Mouse (Mus musculus) thymus, postnatal 4 days (tissue): ENCODE results near the gene C1ql2.

Experiments
- DNase-seq: peaks from one replicate; pipeline ENCODE4 v3.0.0; 2021

C1ql2 gene

DNA sequence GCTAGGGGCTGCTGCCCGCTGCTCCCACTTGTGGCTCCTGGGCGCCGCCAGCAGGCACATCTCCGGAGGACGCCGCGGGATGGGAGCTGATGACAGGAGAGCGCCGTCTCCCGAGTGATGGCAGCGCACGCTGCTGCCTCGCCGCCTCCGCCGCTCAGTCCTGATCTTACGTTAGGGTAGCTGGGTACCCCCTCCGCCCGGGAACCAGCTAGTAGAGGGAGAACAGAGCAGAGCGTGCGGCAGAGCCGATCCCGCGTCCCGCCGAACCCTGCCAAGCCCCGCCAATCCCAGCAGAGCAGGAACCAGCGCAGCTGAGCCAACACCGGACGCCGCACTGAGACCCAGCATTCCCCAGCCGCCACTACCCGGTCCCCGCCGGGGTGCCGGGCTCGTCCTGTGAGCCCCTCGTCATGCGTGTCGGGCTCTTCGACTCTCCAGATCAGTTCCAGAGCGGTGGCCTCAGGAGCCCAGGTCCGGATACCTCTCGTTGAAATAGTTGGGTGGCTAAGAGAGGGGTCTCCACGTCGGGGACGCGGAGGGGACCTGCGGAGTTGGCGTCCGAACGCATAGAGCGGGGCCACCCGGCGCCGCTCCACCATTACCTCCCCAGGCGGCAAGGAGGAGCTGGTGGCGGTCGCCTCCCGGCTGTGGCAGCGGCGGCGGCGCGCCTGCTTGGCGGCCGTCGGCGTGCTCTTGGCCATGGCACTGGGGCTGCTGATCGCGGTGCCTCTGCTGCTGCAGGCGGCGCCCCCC lies at the start of gene C1ql2:
TSS of gene C1ql2 (plus strand) at position 164 of the 753 bp plus-strand sequence.
- peak; percentile 15 for DNase-seq

- DNase-seq = no peak
Measured at GRCm38 (mm10) chr1:120291709-120292108, 48.7 kb upstream of the C1ql2 start.

DNA sequence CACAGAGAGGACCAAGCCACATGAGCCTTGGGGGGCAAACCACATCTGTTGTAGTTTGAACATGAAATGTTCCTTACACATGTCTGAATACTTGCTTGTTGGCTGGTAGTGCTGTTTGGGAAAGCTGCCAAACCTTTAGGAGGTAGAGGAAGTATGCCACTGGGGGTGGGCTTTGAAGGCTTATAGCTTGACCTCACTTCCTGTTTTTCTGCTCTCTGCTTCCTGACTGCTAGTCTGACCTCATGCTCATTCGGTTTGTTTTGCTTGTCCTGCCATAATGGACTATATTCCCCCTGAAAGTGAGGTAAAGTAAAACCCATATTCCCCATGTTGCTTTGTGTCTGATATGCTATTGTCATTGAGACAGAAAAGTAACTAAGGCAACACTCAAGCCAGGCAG lies 46.6 kb upstream of the C1ql2 start:
- DNase-seq = no peak

- no peak for DNase-seq
Measured at GRCm38 (mm10) chr1:120296936-120297335, 43.4 kb upstream of the C1ql2 start.

DNA sequence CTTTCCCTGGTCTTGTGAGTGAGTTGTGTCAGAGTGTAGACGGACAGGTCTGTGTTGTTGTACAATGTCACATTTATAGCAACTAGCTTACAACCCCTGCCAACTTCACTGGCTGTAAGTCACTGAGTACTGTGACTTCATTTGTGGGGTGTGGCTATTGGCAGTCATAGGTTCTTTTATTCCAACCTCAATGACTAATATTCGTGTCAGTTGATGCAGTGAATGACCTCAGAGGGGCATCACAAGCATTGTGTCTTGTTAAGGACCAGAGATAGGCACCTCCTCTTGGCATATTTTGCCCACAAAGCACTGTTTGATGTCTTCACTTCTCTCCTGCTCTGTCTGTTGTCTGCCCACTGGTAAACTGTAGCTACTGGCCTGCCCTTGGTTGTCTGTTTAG lies 34.6 kb upstream of the C1ql2 start:
- DNase-seq = no peak

- DNase-seq = no peak
Measured at GRCm38 (mm10) chr1:120321270-120322021, 18.9 kb upstream of the C1ql2 start.

- DNase-seq = no peak
Measured at GRCm38 (mm10) chr1:120323131-120323561, 17.2 kb upstream of the C1ql2 start.

DNA sequence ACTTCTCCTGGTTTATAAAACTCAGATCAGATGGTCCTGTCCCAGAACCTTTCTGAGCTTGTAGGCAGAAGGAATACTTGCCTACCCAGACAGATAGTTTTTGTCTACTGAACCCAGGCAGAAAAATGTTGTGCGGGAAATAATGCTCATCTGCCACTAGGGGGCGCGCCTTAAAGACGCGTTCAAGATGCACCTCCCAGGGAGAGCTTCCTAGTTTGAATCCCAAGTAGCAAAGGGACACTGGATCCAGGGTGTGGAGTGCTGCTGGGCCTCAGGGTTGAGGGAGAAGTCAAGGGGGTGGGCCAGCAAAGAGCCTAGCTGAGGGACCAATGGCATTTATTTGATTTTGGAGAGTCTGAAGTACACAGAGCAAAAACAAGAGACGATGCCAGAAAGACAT lies 12.7 kb upstream of the C1ql2 start:
- peak; percentile 57 for DNase-seq

- no peak for DNase-seq
Measured at GRCm38 (mm10) chr1:120328212-120328611, 12.2 kb upstream of the C1ql2 start.

DNA sequence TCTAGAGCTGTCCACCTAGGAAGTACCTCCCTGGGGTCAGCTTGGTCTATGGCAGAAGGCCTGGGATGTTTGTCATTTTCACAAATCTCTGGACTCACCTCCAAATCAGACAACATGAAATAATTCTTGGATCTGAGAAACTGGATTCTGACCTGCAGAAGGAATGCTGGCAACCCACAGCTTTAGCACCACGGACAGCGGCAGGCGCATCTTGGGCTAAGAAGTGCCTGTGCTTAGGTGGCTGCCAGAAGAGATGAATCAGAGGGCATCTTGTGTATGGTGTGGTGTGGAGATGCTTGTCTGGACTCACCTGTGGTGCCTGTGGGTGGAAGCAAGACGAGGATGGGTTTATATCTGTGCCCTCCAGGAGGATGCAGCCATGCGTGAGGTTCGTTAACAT lies 8.5 kb upstream of the C1ql2 start:
- peak; percentile 40 for DNase-seq

GRCm38 (mm10) chr1:120337970-120338369 lies 2.4 kb upstream of the C1ql2 start:
- DNase-seq = peak; percentile 21

GRCm38 (mm10) chr1:120341172-120341675 lies 842 bp downstream of the C1ql2 start:
- DNase-seq = peak; percentile 10

- DNase-seq = no peak
Measured at GRCm38 (mm10) chr1:120341811-120342370, 1.5 kb downstream of the C1ql2 start.

DNA sequence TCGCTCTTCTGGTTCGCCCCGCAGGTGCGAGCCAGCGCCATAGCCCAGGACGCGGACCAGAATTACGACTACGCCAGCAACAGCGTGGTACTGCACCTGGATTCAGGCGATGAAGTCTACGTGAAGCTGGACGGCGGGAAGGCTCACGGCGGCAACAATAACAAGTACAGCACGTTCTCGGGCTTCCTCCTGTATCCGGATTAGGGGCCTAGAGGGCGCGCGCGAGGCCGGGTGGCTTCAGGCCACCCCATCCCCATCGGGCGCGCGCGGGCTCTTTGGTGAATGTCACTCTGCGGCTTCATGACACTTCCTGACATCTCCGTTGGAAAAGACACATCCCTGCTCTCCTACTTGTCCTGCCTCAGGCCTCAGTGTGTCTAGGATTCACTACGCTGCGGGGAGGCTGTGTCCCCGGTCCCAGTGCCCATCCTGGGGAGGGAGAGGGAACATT lies 2.0 kb downstream of the C1ql2 start:
- peak; percentile 64 for DNase-seq

- no peak for DNase-seq
Measured at GRCm38 (mm10) chr1:120345001-120345400, 4.6 kb downstream of the C1ql2 start.

- DNase-seq = no peak
Measured at GRCm38 (mm10) chr1:120354387-120354786, 14.0 kb downstream of the C1ql2 start.

- no peak for DNase-seq
Measured at GRCm38 (mm10) chr1:120357371-120358274, 17.2 kb downstream of the C1ql2 start.

DNA sequence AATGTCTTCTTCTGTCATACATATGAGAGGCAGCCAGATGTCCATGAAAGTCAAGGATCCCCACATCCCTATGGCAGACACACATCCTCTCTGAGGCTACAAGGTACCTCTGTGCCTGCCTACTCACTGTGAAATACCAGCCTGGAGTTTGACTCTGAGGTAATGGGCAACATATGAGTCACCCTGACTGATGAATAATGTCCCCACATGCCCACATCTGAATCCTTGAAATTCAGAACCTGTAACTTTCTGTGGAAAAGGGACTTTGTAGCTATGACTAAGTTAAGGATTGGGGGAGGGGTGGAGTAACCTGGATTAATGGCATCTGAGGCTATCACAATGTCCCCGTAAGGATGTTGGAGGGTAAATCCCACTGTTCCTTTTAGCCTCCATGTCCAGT lies 23.3 kb downstream of the C1ql2 start:
- DNase-seq = no peak

DNA sequence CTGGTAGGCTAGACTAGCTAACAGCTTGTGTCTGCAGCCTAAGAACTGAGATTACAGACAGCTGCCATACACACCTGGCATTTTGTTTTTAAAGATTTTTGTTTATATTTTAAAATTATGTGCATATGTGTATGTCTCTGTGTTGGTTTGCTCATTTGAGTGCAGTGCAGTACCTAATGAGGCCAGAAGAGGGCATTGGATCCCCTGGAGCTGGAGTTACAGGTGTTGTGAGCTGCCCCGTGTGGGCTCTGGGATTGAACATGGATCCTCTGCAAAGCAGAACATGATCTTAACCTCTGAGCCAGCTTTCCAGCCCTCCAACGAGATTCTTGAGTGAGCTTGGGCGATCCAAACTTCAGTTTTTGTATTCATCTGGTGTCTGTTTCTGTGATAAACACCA lies 27.8 kb downstream of the C1ql2 start:
- peak; percentile 16 for DNase-seq

DNA sequence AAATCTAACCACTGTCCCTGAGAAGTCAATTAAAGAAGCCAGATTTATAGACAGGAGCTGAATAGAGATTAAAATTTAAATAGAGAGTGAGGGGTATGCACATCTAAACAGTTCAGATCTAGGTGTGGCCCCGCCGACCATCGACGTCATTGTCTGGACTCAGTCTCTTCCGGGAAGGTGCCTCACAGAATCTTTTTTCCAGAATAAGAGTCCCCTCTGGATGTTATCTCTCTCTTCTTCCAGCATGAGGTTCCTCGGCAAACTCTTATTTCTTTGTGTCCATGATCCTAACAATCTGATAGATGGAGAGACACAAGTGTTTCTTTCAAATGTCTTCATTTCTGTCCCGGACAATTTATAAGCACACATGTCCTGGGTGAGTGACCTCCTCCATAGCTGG lies 33.7 kb downstream of the C1ql2 start:
- no peak for DNase-seq

DNA sequence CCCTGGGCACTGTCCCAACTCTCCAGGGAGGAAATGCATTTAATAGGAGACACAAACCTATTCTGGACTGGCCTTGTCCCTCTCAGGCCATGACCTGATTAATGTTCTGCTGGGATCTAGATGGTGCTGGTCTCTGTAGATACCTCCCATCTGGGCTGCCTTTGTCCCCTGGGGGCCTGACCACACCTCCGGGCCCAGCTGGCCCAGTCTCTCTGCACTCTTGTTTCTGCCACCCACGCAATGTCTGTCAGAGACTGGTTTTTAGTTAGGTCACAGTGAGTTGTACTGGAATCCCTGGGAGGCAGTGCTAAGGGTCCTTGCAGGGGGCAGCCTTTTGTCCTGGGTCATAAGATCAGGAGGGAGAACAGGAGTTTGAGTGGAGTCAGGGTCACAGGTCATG lies 34.5 kb downstream of the C1ql2 start:
- no peak for DNase-seq

DNA sequence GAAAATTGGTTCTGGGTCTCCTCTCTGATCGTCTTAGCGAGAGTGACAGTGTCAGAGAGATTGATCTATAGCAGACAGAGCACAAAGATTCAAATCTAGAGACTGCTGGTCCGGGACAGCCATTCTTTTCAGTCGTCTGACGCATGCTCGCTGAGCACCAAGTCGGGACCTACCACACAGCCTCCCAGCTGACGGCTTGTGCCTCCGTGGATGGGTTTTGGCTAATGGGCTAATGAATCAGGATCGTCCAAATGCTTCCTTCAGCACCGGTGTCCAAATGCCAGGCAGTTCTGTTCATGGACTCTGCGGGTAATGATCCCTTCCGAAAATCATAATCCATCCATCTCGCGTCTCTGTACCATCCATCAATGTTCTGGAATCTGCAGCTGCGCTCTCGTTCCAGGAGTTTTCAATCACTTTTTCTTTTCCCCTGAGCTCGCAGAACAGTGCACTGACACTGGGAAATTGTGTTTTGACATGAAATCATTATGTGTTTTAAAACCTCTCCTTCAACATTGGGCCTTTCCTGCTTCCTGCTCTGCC lies 44.7 kb downstream of the C1ql2 start:
- DNase-seq = no peak
